Mouse (Mus musculus): ENCODE measurements around the gene Svs1.

DNA sequence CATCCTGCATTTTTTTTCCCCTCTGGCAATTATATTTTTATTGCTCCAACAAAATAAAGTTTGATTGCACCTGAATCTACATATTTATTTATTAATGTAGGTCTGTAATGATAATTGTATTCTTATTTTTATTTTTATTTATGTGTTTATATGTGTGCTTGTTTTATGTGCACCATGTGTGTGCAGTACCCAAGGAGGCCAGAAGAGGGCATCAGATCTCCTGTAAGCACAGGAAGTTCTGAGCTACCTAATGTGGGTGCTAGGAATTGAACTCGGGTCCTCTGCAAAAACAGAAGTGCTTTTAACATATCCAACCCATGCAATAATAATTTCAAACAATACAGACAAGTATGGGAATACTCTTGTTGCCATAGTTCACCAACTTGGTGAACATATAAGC lies 23.0 kb downstream of the Svs1 start:
- TF ChIP-seq CTCF (conservative IDR thresholded peaks at IDR 0.05; ENCODE audit: insufficient read depth, insufficient read length, low read depth, low read length) = 0 out of 2 replicates have a peak, but pooled peaks have one; percentile 1
- TF ChIP-seq POLR2A (IDR thresholded peaks at IDR 0.05; ENCODE audit: low read depth, low read length) = no peak
